Mouse (Mus musculus): ENCODE data around the gene Mmp17. TPM values are rescaled to one million over a fixed set of nuclear protein-coding genes. Genes with fewer than 3 reads are reported as not detected.

Mmp17 gene
- total and polyA plus RNA-seq, 3 experiments = 1.0 to 1.5 (median 1.4) TPM

DNA sequence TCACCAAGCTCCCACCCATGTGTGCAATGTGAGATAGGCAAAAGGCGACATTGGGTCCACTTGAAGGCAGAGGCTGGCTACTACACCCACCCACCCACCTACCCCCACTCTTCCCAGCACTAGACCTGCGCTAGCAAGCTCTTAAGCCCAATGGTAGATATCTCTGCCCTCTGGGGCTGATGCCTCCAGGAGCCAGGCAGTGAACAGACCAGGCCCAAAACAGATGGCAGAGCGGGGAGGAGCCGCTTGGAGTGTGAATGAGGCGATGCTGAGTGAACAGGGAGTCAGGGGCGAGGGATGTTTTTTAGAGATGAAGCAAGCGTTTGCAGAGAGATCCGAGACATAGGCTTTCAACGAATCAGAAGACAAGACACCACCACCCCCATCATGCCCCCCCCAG, 3.4 kb upstream of the Mmp17 start:
- 52% methylated on average over 9 of the region's 9 CpGs for WGBS
- H3K36me3 ChIP-seq (ENCODE audit: control insufficient read depth, insufficient read depth, low read length) = no peaks in the 10 kb centered on the region
- H3K27me3 ChIP-seq (ENCODE audit: control insufficient read depth, insufficient read depth, low read length) = 0 out of 2 replicates have a peak, but pooled peaks cover 2% of the 10 kb centered on the region
- peaks cover 1% of the 10 kb centered on the region; the same call in 1 of the 2 replicates for H3K4me1 ChIP-seq (ENCODE audit: control insufficient read depth, insufficient read depth, low read length)
- H3K27ac ChIP-seq = no peak overlapping the region
- intact Hi-C loops (cut with DNase I) = no loop called here
- no peaks in the 10 kb centered on the region for H3K79me2 ChIP-seq (replicated peaks; ENCODE audit: control insufficient read depth, insufficient read depth, low read length)
- TF ChIP-seq POLR2A (IDR thresholded peaks at IDR 0.05; ENCODE audit: insufficient read depth, low read depth, low read length) = no peak
- no peak for TF ChIP-seq CTCF (IDR thresholded peaks at IDR 0.05)
- no peak for TF ChIP-seq EP300 (IDR thresholded peaks at IDR 0.05; ENCODE audit: insufficient read depth, low read depth, low read length)
- DNase-seq = no peak
- H3K9ac ChIP-seq (ENCODE audit: low read depth, low read length) = no peak overlapping the region
- no peak overlapping the region for H3K4me3 ChIP-seq

DNA sequence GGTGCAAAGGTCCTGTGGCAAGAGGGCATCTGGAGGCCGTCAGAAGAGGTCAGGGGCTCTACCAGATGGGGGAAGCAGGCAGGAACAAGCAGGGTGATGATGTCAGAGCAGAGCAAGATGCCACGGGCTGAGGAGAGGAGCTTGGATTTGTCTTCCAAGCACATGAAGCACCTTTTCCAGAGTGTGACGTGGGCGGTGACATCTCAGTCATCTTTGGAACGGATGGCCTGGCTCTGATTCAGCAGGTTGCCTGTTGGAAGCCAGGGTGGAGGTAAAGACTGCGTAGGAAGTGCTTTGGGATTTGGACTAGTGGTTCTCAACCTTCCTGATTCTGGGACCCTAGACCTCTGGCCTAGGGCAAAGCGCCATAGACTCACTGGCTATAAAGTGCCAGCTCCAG, 3.0 kb upstream of the Mmp17 start:
- peaks cover 1% of the 10 kb centered on the region; the same call in 1 of the 2 replicates for H3K4me1 ChIP-seq (ENCODE audit: control insufficient read depth, insufficient read depth, low read length)
- H3K36me3 ChIP-seq (ENCODE audit: control insufficient read depth, insufficient read depth, low read length) = no peaks in the 10 kb centered on the region
- H3K79me2 ChIP-seq (replicated peaks; ENCODE audit: control insufficient read depth, insufficient read depth, low read length) = no peaks in the 10 kb centered on the region
- 0 out of 2 replicates have a peak, but pooled peaks cover 2% of the 10 kb centered on the region for H3K27me3 ChIP-seq (ENCODE audit: control insufficient read depth, insufficient read depth, low read length)
- no peak overlapping the region for H3K27ac ChIP-seq
- H3K9ac ChIP-seq (ENCODE audit: low read depth, low read length) = no peak overlapping the region
- H3K4me3 ChIP-seq = no peak overlapping the region
- 57% methylated on average over 7 of the region's 7 CpGs for WGBS
- intact Hi-C loops (cut with DNase I) = no loop called here
- TF ChIP-seq CTCF (IDR thresholded peaks at IDR 0.05) = no peak
- TF ChIP-seq POLR2A (IDR thresholded peaks at IDR 0.05; ENCODE audit: insufficient read depth, low read depth, low read length) = no peak
- TF ChIP-seq EP300 (IDR thresholded peaks at IDR 0.05; ENCODE audit: insufficient read depth, low read depth, low read length) = no peak
- DNase-seq = no peak

DNA sequence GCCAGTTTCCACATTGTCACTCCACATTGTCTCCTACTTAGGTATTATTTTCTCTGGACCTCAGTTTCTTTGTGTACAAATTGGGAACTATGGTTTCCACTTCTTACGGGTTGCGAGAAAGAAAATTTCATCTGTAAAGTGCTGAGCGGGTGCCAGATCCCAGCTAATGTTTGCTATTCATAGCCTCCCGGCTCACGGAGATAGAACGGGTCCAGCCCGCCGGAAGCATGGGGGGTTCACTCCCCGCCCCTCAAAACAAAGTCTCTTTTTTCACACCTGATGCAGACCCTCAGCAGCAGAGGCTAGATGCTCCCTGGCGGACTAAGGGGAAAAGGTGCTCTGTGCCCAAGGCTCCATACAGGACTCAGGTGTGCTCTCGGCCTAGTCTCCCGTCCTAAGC, 638 bp upstream of the Mmp17 start:
- under 1% methylated on average over 12 of the region's 12 CpGs for WGBS
- intact Hi-C loops (cut with DNase I) = loop anchor here (2.0 kb wide), 1 partner anchor 327 kb away; no protein-coding TSS in a partner anchor

DNA sequence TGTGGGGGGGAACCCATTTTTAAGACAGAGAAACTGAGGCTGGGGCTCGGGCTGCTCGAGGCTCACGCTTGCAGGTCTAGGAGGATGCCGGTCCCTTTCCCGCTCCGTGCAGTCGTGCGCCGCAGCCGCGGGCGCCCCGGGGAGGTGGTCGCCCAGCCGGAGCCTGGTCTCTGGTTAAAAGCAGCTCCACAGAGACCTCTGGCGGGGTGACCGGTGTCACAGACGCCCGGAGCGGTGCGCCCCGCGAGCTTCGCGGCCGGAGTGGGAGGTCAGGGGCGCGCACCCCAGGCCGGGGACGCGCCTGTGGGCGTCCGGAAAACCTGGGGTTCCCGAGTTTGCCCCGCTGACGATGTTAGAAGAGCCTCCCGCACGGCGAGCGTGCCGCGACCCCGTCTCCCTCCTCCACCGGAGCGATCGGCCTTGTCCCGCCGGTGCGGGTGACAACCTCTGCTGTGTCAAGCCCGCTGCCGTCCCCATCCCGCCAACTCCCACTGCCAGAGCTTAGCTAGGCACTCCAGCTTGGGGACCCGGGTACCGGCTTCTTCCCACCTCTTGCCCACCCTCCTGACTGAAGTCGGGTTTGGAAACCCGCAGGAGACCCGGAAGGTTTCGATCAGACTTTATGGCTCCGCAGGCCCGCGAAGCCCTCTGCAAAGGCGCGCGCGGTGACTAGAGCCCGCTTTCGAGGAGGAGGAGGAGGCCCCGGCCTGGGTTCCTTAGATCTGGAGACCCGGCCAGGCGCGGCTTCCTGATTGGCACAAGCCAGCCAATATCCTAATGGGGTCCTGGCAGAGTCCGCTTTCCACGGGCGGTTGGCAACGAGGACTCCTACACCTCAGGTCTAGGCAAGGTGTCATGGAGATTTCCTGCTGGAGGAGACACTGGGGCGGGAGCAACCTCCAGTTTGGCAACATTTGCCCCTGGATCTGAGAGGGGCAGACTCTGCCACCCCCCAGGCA, 893 bp downstream of the Mmp17 start:
- no peak overlapping the region for H3K27ac ChIP-seq
- TF ChIP-seq EP300 (IDR thresholded peaks at IDR 0.05; ENCODE audit: insufficient read depth, low read depth, low read length) (no peak), POLR2A (IDR thresholded peaks at IDR 0.05; ENCODE audit: insufficient read depth, low read depth, low read length) (no peak), CTCF (IDR thresholded peaks at IDR 0.05) (peak; percentile 33)
- H3K36me3 ChIP-seq (ENCODE audit: control insufficient read depth, insufficient read depth, low read length) = no peaks in the 10 kb centered on the region

More for the DNA sequence above, 638 bp upstream of the Mmp17 start:
- H3K79me2 ChIP-seq (replicated peaks; ENCODE audit: control insufficient read depth, insufficient read depth, low read length) = no peaks in the 10 kb centered on the region
- TF ChIP-seq POLR2A (IDR thresholded peaks at IDR 0.05; ENCODE audit: insufficient read depth, low read depth, low read length) (no peak), EP300 (IDR thresholded peaks at IDR 0.05; ENCODE audit: insufficient read depth, low read depth, low read length) (no peak), CTCF (IDR thresholded peaks at IDR 0.05) (no peak)
- H3K4me1 ChIP-seq (ENCODE audit: control insufficient read depth, insufficient read depth, low read length) = peaks cover 1% of the 10 kb centered on the region; the same call in 1 of the 2 replicates
- H3K36me3 ChIP-seq (ENCODE audit: control insufficient read depth, insufficient read depth, low read length) = no peaks in the 10 kb centered on the region
- peak overlapping the region; percentile 29; the same call in 1 of the 2 replicates for H3K9ac ChIP-seq (ENCODE audit: low read depth, low read length)
- no peak for DNase-seq
- 0 out of 2 replicates have a peak, but pooled peaks cover 2% of the 10 kb centered on the region for H3K27me3 ChIP-seq (ENCODE audit: control insufficient read depth, insufficient read depth, low read length)
- no peak overlapping the region for H3K27ac ChIP-seq
- peak overlapping the region; percentile 92 for H3K4me3 ChIP-seq

DNA sequence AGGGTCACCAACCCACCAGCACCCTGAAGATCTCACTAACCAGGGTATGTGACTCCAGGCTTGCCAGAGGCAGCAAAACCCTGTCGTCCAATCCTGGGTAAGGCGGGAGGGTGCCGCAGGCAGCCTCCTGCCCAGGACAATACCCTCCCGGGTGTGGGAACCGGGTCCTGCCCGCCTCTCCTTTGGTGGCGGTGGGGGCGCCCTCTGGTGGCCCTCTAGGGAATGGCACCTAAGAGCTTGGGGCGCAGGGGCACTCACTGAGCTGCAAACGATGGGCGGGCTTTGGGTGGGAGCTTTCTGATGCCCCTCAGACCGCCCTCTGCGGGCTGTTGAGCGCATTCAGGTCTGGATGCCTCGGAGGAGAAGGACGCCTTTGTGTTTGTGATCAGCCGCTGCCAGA, 2.0 kb downstream of the Mmp17 start:
- Histone ChIP-seq H3K9ac (ENCODE audit: low read depth, low read length) (no peak overlapping the region), H3K27me3 (ENCODE audit: control insufficient read depth, insufficient read depth, low read length) (0 out of 2 replicates have a peak, but pooled peaks cover 2% of the 10 kb centered on the region), H3K79me2 (replicated peaks; ENCODE audit: control insufficient read depth, insufficient read depth, low read length) (no peaks in the 10 kb centered on the region), H3K27ac (no peak overlapping the region), H3K4me3 (peak overlapping the region; percentile 30), H3K36me3 (ENCODE audit: control insufficient read depth, insufficient read depth, low read length) (no peaks in the 10 kb centered on the region), H3K4me1 (ENCODE audit: control insufficient read depth, insufficient read depth, low read length) (peaks cover 1% of the 10 kb centered on the region; the same call in 1 of the 2 replicates)
- under 1% methylated on average over 17 of the region's 17 CpGs for WGBS
- peak; percentile 81 to 89 for DNase-seq
- TF ChIP-seq EP300 (IDR thresholded peaks at IDR 0.05; ENCODE audit: insufficient read depth, low read depth, low read length) (no peak), CTCF (IDR thresholded peaks at IDR 0.05) (peak; percentile 92), POLR2A (IDR thresholded peaks at IDR 0.05; ENCODE audit: insufficient read depth, low read depth, low read length) (no peak)
- intact Hi-C loops (cut with DNase I) = loop anchor here (2.0 kb wide), 3 partner anchors 85 to 407 kb away; partner anchors contain the start of gene Sfswap

More for the DNA sequence above, 893 bp downstream of the Mmp17 start:
- Histone ChIP-seq H3K27me3 (ENCODE audit: control insufficient read depth, insufficient read depth, low read length) (0 out of 2 replicates have a peak, but pooled peaks cover 2% of the 10 kb centered on the region), H3K79me2 (replicated peaks; ENCODE audit: control insufficient read depth, insufficient read depth, low read length) (no peaks in the 10 kb centered on the region), H3K9ac (ENCODE audit: low read depth, low read length) (peak overlapping the region; percentile 66), H3K4me1 (ENCODE audit: control insufficient read depth, insufficient read depth, low read length) (peaks cover 1% of the 10 kb centered on the region; the same call in 1 of the 2 replicates), H3K4me3 (peak overlapping the region; percentile 92)
- peak; percentile 37 to 54 for DNase-seq
- intact Hi-C loops (cut with DNase I) = no loop called here
- WGBS = under 1% methylated on average over 76 of the region's 76 CpGs
